In the genomic region with DNA sequence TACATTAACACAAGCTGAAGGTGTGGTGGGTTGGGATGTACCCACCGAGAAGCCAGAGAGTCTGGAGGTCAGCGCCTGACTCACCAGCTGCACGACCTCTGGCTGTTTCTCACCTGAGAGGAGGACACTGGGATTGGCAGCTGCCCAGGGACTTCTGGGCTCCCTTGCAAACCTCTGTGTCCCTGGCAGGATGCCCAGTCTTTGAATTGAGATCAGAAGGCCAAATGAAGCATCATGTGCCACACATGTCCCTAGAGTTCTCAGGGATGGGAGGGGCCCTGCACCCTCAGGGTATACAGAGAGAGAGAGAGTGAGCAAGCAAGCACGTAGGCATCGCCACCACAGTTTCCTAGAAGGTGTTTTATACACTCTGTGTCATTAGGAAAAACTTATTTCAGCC, we compare ENCODE assay signal across 11 mouse cellular contexts. TPM values are rescaled to one million over a fixed set of nuclear protein-coding genes. Genes with fewer than 3 reads are reported as not detected.
DNase-seq lines count a peak whose midpoint lies in the region; ATAC-seq and TF ChIP-seq lines count a peak whose summit lies in the region.
"Had no signal": no experiment of that assay in that cellular context is flagged by ENCODE, and none has a peak within 500 bp of the region (broad histone marks: within the 10 kb centered on the region; RNA-seq: fewer than 3 reads in every experiment).

No protein-coding gene starts in this region.

- peaks cover 14% of the 10 kb centered on the region for H3K36me3 ChIP-seq in midbrain, postnatal 0 days (ENCODE audit: insufficient read depth, low read length)
- peaks cover 3% of the 10 kb centered on the region; the same call in 1 of the 2 replicates for H3K36me3 ChIP-seq in midbrain, embryonic 11.5 days (ENCODE audit: control insufficient read depth, insufficient read depth, low read length)
- H3K36me3 ChIP-seq in stomach, embryonic 15.5 days: peaks cover 20% of the 10 kb centered on the region; the same call in 1 of the 2 replicates

- no peak overlapping the region for H3K4me2 ChIP-seq in midbrain, postnatal 0 days (ENCODE audit: low read depth, low read length, poor library complexity, severe bottlenecking)
- no peak overlapping the region for H3K4me2 ChIP-seq in midbrain, embryonic 11.5 days
- no peak overlapping the region for H3K4me2 ChIP-seq in stomach, embryonic 15.5 days
- H3K4me2 ChIP-seq: limb, embryonic 13.5 days; neural tube, embryonic 13.5 days had no signal

- no peaks in the 10 kb centered on the region for H3K27me3 ChIP-seq in midbrain, postnatal 0 days (ENCODE audit: insufficient read depth, low read length)
- no peaks in the 10 kb centered on the region for H3K27me3 ChIP-seq in midbrain, embryonic 11.5 days (ENCODE audit: control insufficient read depth, insufficient read depth, low read length)
- H3K27me3 ChIP-seq in stomach, embryonic 15.5 days (replicated peaks): no peaks in the 10 kb centered on the region
- H3K27me3 ChIP-seq: limb, embryonic 13.5 days; neural tube, embryonic 13.5 days had no signal

- H3K4me3 ChIP-seq in midbrain, postnatal 0 days (ENCODE audit: low read depth, low read length): no peak overlapping the region
- no peak overlapping the region for H3K4me3 ChIP-seq in midbrain, embryonic 11.5 days (ENCODE audit: low read depth, low read length)
- H3K4me3 ChIP-seq in stomach, embryonic 15.5 days (replicated peaks): no peak overlapping the region
- H3K4me3 ChIP-seq: limb, embryonic 13.5 days; neural tube, embryonic 13.5 days had no signal

- H3K9me3 ChIP-seq in midbrain, postnatal 0 days (ENCODE audit: low read length): no peaks in the 10 kb centered on the region
- no peaks in the 10 kb centered on the region for H3K9me3 ChIP-seq in midbrain, embryonic 11.5 days (ENCODE audit: control insufficient read depth, low read length)
- no peaks in the 10 kb centered on the region for H3K9me3 ChIP-seq in stomach, embryonic 15.5 days
- H3K9me3 ChIP-seq: limb, embryonic 13.5 days; neural tube, embryonic 13.5 days had no signal

- DNase-seq in cerebellum, adult 18-20 months: peak; percentile 7 to 13
- DNase-seq in cerebellum, adult 9-10 months: no peak
- peak; percentile 33 for DNase-seq in midbrain, postnatal 0 days (ENCODE audit: low spot score)
- DNase-seq in midbrain, embryonic 11.5 days (ENCODE audit: low spot score, missing footprints): no peak
- peak; percentile 93 for DNase-seq in heart, postnatal 4 days
- DNase-seq in urinary bladder, postnatal 25 days (ENCODE audit: low spot score): no peak
- DNase-seq: forebrain, postnatal 0 days had no signal

- 70% methylated on average over 5 of the region's 5 CpGs for WGBS in midbrain, postnatal 0 days
- 91% methylated on average over 5 of the region's 5 CpGs for WGBS in midbrain, embryonic 11.5 days
- 75% methylated on average over 5 of the region's 5 CpGs for WGBS in stomach, embryonic 15.5 days

- no peaks in the 10 kb centered on the region for H3K4me1 ChIP-seq in midbrain, postnatal 0 days (ENCODE audit: insufficient read depth, low read length)
- no peaks in the 10 kb centered on the region for H3K4me1 ChIP-seq in midbrain, embryonic 11.5 days (ENCODE audit: control insufficient read depth, insufficient read depth, low read length)
- no peaks in the 10 kb centered on the region for H3K4me1 ChIP-seq in stomach, embryonic 15.5 days

- no peak overlapping the region for H3K9ac ChIP-seq in midbrain, postnatal 0 days (replicated peaks; ENCODE audit: low read length, poor library complexity, severe bottlenecking)
- no peak overlapping the region for H3K9ac ChIP-seq in midbrain, embryonic 11.5 days (ENCODE audit: low read length)
- no peak overlapping the region for H3K9ac ChIP-seq in stomach, embryonic 15.5 days
- H3K9ac ChIP-seq: forebrain, postnatal 0 days; limb, embryonic 13.5 days; neural tube, embryonic 13.5 days had no signal

- no peak for ATAC-seq in midbrain, postnatal 0 days (ENCODE audit: low FRiP score)
- ATAC-seq in midbrain, embryonic 11.5 days (ENCODE audit: low FRiP score): no peak
- peak; percentile 68; the same call in 1 of the 2 replicates for ATAC-seq in stomach, embryonic 15.5 days (ENCODE audit: insufficient read depth, low FRiP score, low read depth)
- no peak for ATAC-seq in activated CD4-positive, CD25-positive, alpha-beta regulatory T cell, adult 4 months
- ATAC-seq: forebrain, postnatal 0 days had no signal

- TF ChIP-seq CTCF in midbrain, postnatal 0 days (IDR thresholded peaks at IDR 0.05): no peak

- no peak overlapping the region for H3K27ac ChIP-seq in midbrain, postnatal 0 days (ENCODE audit: low read depth, low read length)
- no peak overlapping the region for H3K27ac ChIP-seq in midbrain, embryonic 11.5 days (ENCODE audit: low read depth, low read length)
- no peak overlapping the region for H3K27ac ChIP-seq in stomach, embryonic 15.5 days
- H3K27ac ChIP-seq: limb, embryonic 13.5 days; neural tube, embryonic 13.5 days had no signal

RNA-seq across cellular contexts. Expression of a gene that starts 9.0 kb away (rescaled TPM):
- total RNA-seq in midbrain, postnatal 0 days (2014; rRNA removed): 62.3 and 69.0 TPM in 2 replicates
- 57.2 and 58.0 TPM in 2 replicates for polyA plus RNA-seq in midbrain, postnatal 0 days (2015; fragmentation: Nextera tagmentation; extraction: Ambion mirVana)
- polyA plus RNA-seq in midbrain, embryonic 11.5 days (2014; fragmentation: Nextera tagmentation; extraction: Ambion mirVana): 105 and 111 TPM in 2 replicates
- 10 to 100 TPM; 65.8 to 68.2 TPM for total RNA-seq in heart, postnatal 4 days (2021)
- 122 and 130 TPM in 2 replicates for polyA plus RNA-seq in stomach, embryonic 15.5 days (2015; fragmentation: Nextera tagmentation; extraction: Ambion mirVana)
- polyA plus RNA-seq in activated CD4-positive, CD25-positive, alpha-beta regulatory T cell, adult 4 months (2017; shearing (Covaris generic)): 100 to 1,000 TPM in 1 of 2 experiments, 10 to 100 TPM in 1; 85.8 to 119 TPM

RNA-seq across cellular contexts. Expression of a gene that starts 9.3 kb away (rescaled TPM):
- 4.3 and 4.4 TPM in 2 replicates for total RNA-seq in midbrain, postnatal 0 days (2014; rRNA removed)
- 5.6 and 6.2 TPM in 2 replicates for polyA plus RNA-seq in midbrain, postnatal 0 days (2015; fragmentation: Nextera tagmentation; extraction: Ambion mirVana)
- polyA plus RNA-seq in midbrain, embryonic 11.5 days (2014; fragmentation: Nextera tagmentation; extraction: Ambion mirVana): 15.7 and 17.4 TPM in 2 replicates
- total RNA-seq in heart, postnatal 4 days (2021): 10 to 100 TPM; 10.2 to 11.8 TPM
- 20.2 and 21.3 TPM in 2 replicates for polyA plus RNA-seq in stomach, embryonic 15.5 days (2015; fragmentation: Nextera tagmentation; extraction: Ambion mirVana)
- polyA plus RNA-seq in activated CD4-positive, CD25-positive, alpha-beta regulatory T cell, adult 4 months (2017; shearing (Covaris generic)): 10 to 100 TPM in 1 of 2 experiments, 1 to 10 TPM in 1; 6.4 to 11.9 TPM

RNA-seq across cellular contexts. Expression of a gene that starts 52.2 kb away (rescaled TPM):
- total RNA-seq in midbrain, postnatal 0 days (2014; rRNA removed): not detected in 2 replicates
- polyA plus RNA-seq in midbrain, postnatal 0 days (2015; fragmentation: Nextera tagmentation; extraction: Ambion mirVana): not detected in 2 replicates
- 0.29 TPM in 1 of 2 replicates, not detected in the other for polyA plus RNA-seq in midbrain, embryonic 11.5 days (2014; fragmentation: Nextera tagmentation; extraction: Ambion mirVana)
- not detected for total RNA-seq in heart, postnatal 4 days (2021)
- polyA plus RNA-seq in stomach, embryonic 15.5 days (2015; fragmentation: Nextera tagmentation; extraction: Ambion mirVana): 3.6 and 4.0 TPM in 2 replicates
- not detected for polyA plus RNA-seq in activated CD4-positive, CD25-positive, alpha-beta regulatory T cell, adult 4 months (2017; shearing (Covaris generic))
- total RNA-seq: forebrain, postnatal 0 days had no signal

Comparison
In these comparisons a context has a peak if more than half of its experiments do, and no peak if none do; other contexts are left out.
1. DNase-seq: peak in cerebellum, adult 18-20 months (2 of 2), midbrain, postnatal 0 days (single experiment) and heart, postnatal 4 days (single experiment); none in cerebellum, adult 9-10 months (single experiment), midbrain, embryonic 11.5 days (single experiment) and urinary bladder, postnatal 25 days (single experiment).